Mouse (Mus musculus) yolk sac, embryonic 10.5 days (tissue): ENCODE measurements around the gene Wasf1.
A peak's percentile ranks its signal among the peaks of the same experiment; 100 is the strongest.

Experiments
- DNase-seq: peaks from one replicate; pipeline ENCODE4 v3.0.0-alpha.2; 2017; ENCODE audit warnings: low spot score

Gene Wasf1

DNA sequence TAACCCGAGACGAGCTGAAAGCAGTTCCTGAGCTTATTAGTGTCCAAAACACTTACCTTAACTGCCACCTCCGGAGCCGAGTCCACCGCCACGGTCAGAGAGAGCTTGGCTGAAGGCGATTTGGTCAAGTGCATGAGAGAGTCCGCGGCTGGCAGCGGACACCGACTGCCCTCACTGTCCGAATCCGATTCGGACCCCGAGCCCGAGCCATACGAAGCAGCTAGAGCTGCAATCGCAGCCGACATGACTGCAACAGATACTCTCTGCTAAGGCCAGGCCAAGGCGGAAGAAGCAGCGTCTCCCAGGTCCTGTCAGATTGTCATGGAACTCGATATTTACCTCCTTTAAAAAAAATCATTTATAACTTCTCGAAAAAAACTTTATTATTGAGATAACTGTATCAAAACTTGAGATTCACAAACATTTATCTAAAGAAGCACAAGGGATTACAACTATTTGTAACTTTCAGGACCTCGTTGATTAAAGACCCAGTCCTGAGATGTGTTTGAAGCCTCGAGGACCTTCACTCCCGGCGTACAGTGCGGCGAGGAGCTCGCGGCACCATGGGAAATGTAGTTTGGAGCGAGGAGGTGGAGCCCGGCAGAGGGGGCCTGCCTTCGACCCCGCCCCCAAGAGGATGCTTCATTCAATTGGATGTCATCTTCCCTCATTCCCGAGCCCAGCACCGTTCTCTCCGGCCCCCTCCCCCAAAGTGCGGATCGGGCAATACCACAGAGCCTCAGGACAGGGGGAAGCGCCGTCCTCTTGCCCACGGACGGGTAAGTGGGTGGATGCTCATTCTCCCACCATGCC lies at the start of gene Wasf1, which contains the start of gene Cdc40:
Gene Wasf1, plus strand, starts transcription at position 645 of the 813 bp plus-strand sequence.
Gene Cdc40, minus strand, starts transcription at position 481 of the 813 bp plus-strand sequence.
- peak; percentile 98 for DNase-seq

DNA sequence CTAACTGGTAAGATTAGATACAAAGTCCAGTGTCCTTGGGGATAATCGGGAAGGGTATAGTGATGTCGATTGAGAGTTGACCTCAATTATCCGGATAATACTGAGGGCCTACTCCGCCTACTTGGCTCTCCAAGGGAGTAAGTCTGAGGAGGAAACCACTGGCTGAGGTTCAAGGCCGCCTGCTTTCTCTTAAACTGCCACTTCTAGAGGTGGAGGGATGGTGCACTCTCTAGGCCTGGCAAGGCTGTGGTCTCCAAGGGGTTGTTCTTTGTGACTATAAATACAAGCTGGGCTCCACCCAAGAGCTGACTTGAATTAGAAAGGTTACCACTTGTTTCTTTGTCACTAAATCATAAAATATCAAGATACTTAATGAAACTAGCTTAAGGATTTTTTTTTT lies 43.2 kb upstream of the Wasf1 start:
- DNase-seq: no peak

DNA sequence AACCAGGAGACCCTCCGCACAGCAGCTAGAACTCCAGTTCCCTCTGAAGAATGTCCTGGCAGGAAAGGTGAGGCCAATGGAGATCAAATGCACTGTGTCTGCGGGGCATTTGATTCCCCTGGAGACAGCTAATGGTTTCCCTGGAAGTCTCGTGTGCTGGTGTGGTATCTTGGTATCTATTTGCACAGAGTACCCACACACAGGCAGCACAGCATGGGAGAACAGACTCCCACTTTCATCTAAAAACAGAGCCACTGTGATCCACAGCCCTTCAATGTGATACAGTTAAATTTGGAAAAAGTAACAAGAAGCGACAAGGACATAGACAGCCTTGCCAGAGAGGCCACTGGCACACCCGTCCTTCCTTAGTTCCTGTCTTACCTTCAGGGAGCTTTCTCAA lies 39.4 kb upstream of the Wasf1 start:
- DNase-seq: no peak

DNA sequence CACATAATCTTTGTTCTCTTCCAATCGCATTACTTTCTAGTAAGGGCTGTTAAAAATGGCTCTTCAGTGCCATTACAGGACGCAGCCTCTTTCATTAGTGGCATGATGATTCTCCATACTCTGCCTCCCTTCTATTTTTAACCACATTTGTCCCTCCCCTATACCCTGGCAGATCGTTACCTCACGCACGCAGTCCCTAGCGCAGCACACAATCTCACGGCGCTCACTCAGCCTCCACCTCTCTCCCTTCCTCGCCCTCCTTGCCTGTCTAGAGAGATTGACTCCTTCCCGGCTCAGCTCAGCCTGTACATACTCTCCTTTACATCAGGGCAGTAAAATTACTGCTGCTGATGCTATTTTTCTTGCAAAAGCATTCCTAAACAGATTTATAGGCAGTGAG lies 38.7 kb upstream of the Wasf1 start:
- no peak for DNase-seq

GRCm38 (mm10) chr10:40845626-40846025 lies 37.6 kb upstream of the Wasf1 start:
- no peak for DNase-seq

GRCm38 (mm10) chr10:40847176-40847874 lies 36.0 kb upstream of the Wasf1 start:
- no peak for DNase-seq

- no peak for DNase-seq
Measured at GRCm38 (mm10) chr10:40850644-40851043, 32.6 kb upstream of the Wasf1 start.

- DNase-seq: no peak
Measured at GRCm38 (mm10) chr10:40851138-40851537, 32.1 kb upstream of the Wasf1 start.

DNA sequence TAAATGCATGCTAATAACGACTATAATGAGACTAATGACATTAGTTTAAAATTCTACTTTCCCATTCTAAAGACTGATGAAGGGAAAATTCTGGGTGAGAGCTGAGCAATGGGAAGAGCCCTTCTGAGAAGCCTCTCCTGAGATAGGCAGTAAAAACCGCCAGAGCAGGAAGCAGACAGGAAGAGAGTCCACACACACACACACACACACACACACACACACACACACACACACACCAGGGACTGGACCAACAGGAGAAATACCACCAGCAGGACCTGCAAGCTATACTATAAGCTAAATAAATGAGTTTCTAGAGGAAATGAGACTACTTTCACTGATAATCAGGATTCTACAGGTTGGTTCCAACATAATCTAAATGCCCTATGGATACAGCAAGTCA lies 27.7 kb upstream of the Wasf1 start:
- no peak for DNase-seq

DNA sequence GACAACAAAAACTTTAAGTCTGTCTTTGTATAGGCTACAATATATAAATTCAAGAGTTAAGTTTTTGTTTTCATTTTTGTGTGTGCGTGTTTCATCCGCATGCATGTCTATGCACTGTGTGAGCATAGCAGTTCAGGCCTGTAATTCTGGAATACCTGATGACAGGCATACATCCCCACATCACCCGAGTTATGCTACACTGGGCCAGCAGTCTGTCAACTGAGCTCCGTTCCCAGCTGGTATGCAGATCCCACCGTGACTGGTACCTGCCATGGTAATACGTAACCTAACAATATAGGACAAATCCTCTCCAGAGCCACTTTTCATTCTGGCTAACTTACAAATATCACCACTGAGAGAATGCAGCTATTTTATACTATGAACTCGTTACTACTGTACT lies 26.6 kb upstream of the Wasf1 start:
- DNase-seq: no peak

- DNase-seq: no peak
Measured at GRCm38 (mm10) chr10:40857599-40857998, 25.7 kb upstream of the Wasf1 start.

GRCm38 (mm10) chr10:40868081-40868480 lies 15.2 kb upstream of the Wasf1 start:
- no peak for DNase-seq

- DNase-seq: no peak
Measured at GRCm38 (mm10) chr10:40871301-40871700, 12.0 kb upstream of the Wasf1 start.

GRCm38 (mm10) chr10:40872052-40872451 lies 11.2 kb upstream of the Wasf1 start:
- no peak for DNase-seq

DNA sequence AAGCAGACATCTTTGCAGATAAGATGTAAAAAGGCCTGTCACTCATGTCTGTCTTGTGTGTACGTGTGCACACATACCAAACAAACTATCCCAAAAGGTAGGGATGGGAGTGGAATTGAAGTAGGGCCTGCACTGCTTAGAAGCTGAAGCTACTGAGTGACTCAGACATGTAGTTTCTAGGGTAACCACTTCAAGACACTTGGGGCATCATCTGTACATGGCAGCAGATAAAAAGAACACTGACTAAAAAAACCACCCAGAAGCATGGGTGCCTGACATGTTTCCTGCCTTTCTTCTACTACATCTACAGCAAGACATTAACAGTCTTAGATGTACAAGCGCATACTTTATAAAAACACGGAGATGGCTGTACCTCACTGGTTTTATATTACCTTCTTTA lies 5.0 kb upstream of the Wasf1 start:
- no peak for DNase-seq

- no peak for DNase-seq
Measured at GRCm38 (mm10) chr10:40879969-40880368, 3.3 kb upstream of the Wasf1 start.

DNA sequence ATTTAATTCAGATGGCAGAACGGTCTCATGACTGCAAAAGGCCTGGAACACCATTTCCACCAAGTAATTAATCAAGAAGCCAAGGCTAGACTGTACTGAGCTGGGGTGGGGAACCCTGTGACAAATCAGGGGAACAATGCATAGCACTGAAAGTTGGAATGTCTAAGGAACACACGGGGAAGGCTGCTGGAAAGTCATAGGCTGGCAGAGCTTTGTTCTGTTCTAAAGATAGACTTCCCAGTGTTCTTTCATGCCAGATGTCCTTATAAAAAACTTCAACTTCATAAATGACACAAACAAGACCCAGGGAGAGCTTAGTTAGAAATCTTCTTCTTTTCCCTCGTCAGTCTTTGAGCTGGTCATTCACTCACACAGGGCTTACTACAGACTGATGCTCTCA lies 2.0 kb upstream of the Wasf1 start:
- DNase-seq: no peak

DNA sequence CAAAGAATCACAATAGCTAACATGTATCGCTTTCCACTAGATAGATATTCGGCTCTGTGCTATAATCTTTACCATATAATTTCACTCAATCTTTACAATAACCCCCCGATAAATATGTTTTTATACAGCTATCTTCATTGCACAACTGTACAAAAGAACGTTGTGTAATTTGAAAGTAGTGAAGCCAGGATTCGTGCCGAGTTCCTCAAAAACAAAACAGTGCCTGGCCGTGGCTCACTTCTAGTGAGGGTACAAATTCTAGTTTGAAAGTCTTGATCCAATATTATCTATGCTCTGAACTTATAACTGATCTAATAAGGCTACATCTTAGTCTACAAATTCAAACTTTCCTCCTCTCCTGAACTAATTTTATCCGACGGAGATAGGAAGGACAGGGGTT lies 942 bp upstream of the Wasf1 start:
- DNase-seq: no peak

GRCm38 (mm10) chr10:40883644-40884278 lies 486 bp downstream of the Wasf1 start:
- no peak for DNase-seq

- DNase-seq: peak; percentile 30
Measured at GRCm38 (mm10) chr10:40884279-40884806, 1.1 kb downstream of the Wasf1 start.

DNA sequence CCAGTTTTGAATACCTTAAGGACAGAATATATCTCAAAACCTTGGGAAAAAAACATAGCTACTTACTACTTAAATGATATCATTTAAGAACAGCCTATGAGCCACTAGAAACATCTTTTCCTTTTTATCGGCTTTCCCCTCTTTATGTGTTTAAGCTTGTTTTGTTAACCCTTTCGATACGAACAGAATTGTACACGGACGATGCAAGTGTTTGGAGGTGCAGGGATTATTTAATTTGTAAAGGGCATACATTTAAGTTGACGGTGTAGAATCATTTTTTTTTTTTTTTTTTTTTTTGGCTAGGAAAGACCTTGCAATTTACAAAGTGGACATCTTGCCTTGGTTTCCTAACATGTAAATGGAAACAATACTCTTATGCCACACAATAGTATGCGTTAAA lies 2.2 kb downstream of the Wasf1 start:
- no peak for DNase-seq

DNA sequence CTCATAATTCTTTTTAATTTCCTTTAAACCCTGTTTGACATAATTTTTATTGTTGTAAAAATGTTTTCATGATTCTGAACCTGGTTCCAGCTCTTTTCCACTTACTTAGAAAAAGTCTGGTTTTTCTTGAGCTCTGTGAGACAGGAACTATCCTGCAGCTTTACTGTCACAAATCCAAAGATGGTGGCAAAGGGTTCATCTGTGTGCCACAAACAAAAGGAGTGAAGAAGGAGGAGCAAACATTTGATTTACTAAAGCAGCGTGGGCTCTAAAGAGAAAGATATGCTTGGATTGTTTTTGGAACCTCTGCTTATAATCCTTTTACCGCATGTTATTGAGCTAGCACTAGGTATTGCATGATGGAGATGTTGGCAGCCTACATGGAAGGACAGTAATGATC lies 4.0 kb downstream of the Wasf1 start:
- no peak for DNase-seq

DNA sequence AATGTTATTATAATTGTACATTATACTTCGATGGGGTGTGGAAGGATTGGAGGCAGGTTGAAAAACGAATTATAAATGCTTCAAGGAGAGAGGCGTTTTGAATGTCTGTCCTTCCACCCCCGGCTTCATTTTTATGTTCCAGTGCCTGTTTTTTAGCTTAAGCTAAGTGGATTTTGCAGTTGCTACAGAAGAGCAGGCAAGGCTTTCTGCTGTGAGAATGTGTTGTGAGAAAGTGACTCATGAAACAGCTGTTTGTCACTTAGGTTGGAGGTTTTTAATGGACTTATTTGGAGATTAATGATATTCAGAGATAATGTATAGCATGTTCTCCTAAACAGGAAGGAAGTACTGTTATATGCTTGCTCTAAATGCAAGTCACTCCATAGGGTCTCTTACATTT lies 5.9 kb downstream of the Wasf1 start:
- DNase-seq: no peak
